Mouse (Mus musculus) embryonic facial prominence, embryonic 12.5 days (tissue): ENCODE measurements at regions not wholly inside any gene's neighbourhood (a gene's known extent, or its start where the extent isn't known, plus 50 kb on each side); places are given as distances from the start of the nearest gene placed in this dataset.
"Not testable (repeated sequence)": the region's sequence is repeated elsewhere in the genome, so short reads cannot be mapped to it uniquely, and the experiment has no call there.

ENCODE experiments used
- ATAC-seq: fragments of 200-750 bp; cut with Nextera tagmentation; 2 replicates; pipeline ENCODE4 v1.8.0; 2017; ENCODE audit not compliant: insufficient number of reproducible peaks, insufficient read depth, low FRiP score, low TSS enrichment
- H3K27ac ChIP-seq: fragments of 300-500 bp; sonication (generic); 2 replicates; pipeline ENCODE4 v1.5.1; 2016; ENCODE audit warnings: mild to moderate bottlenecking
- H3K27me3 ChIP-seq: fragments of 300-500 bp; sonication (generic); 2 replicates; pipeline ENCODE4 v1.6.1; 2016; ENCODE audit warnings: mild to moderate bottlenecking, moderate library complexity
- H3K36me3 ChIP-seq: fragments of 300-500 bp; sonication (generic); 2 replicates; pipeline ENCODE4 v1.6.1; 2016; ENCODE audit warnings: mild to moderate bottlenecking
- H3K4me1 ChIP-seq: fragments of 300-500 bp; sonication (generic); 2 replicates; pipeline ENCODE4 v1.6.1; 2016
- H3K4me2 ChIP-seq: fragments of 300-500 bp; sonication (generic); replicated peaks from 2 replicates; pipeline ENCODE4 v1.6.1; 2016; ENCODE audit warnings: mild to moderate bottlenecking, moderate library complexity
- H3K4me3 ChIP-seq: fragments of 300-500 bp; sonication (generic); 2 replicates; pipeline ENCODE4 v1.5.1; 2016; ENCODE audit warnings: mild to moderate bottlenecking
- H3K9ac ChIP-seq: fragments of 300-500 bp; sonication (generic); 2 replicates; pipeline ENCODE4 v1.6.1; 2016; ENCODE audit warnings: mild to moderate bottlenecking, moderate library complexity
- H3K9me3 ChIP-seq: fragments of 300-500 bp; sonication (generic); 2 replicates; pipeline ENCODE4 v1.6.1; 2016; ENCODE audit warnings: mild to moderate bottlenecking, moderate library complexity
- WGBS: fragments of 180-500 bp; shearing (Covaris S2); methylation state at CpG from one replicate; pipeline ENCODE4 v1.1.7; 2016; 5-methylcytosine and 5-hydroxymethylcytosine counted together

GRCm38 (mm10) chr6:109182878-109183277 is 354.4 kb downstream of the Edem1 start:
- no peak overlapping the region for H3K27ac ChIP-seq
- H3K27me3 ChIP-seq, result no peaks in the 10 kb centered on the region
- ATAC-seq, result no peak
- WGBS, result 48% methylated on average over 3 of the region's 3 CpGs
- H3K4me1 ChIP-seq, result no peaks in the 10 kb centered on the region
- no peak overlapping the region for H3K4me2 ChIP-seq
- H3K36me3 ChIP-seq, result no peaks in the 10 kb centered on the region
- H3K4me3 ChIP-seq, result no peak overlapping the region
- H3K9me3 ChIP-seq, result no peaks in the 10 kb centered on the region
- H3K9ac ChIP-seq, result no peak overlapping the region

DNA sequence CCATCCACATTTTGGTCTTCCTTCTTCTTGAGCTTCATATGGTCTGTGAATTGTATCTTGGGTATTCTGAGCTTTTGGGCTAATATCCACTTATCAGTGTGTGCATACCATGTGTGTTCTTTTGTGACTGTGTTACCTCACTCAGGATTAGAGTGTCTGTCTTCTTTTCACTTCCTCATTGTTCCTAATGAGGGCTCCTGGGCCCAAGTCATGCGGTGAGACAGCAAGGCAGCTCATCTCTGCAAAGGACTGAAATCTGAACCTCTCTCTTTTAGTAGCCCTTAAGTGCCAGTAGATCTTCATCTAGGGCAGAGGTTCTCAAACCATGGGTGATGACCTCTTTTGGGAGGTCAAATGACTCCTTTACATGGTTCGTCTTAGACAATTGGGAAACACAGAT is 364.6 kb downstream of the Edem1 start:
- H3K4me3 ChIP-seq, ATAC-seq, H3K9ac ChIP-seq, H3K9me3 ChIP-seq, H3K4me1 ChIP-seq, H3K27ac ChIP-seq, H3K4me2 ChIP-seq, H3K27me3 ChIP-seq, H3K36me3 ChIP-seq: not testable (repeated sequence)
- WGBS, result 73% methylated on average over 2 of the region's 2 CpGs

GRCm38 (mm10) chr6:109193603-109194002 is 365.2 kb downstream of the Edem1 start:
- Histone ChIP-seq H3K4me3 (no peak overlapping the region), H3K27ac (no peak overlapping the region), H3K4me2 (no peak overlapping the region), H3K4me1 (no peaks in the 10 kb centered on the region), H3K9ac (no peak overlapping the region), H3K27me3 (no peaks in the 10 kb centered on the region), H3K36me3 (no peaks in the 10 kb centered on the region), H3K9me3 (no peaks in the 10 kb centered on the region)
- no peak for ATAC-seq
- 95% methylated on average over 3 of the region's 3 CpGs for WGBS

DNA sequence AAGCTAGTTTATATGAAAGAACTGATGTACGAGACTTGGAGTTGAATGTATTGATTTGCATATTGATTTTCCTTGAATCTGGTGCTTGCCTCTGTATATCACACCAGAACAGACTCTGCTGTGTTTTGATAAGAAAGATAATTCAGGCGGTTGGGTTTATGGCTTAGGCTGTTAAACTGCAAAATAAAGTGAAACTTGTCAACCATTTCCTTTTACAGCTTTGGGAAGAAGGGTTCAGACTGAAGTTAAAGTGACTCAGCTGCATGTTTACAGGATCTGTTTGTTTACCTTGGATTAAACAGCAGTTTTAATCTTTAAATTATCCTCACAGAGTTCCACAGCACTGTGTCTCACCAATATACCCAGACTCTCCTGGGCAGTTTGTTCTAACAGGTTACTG is 381.3 kb downstream of the Edem1 start:
- no peaks in the 10 kb centered on the region for H3K27me3 ChIP-seq
- no peaks in the 10 kb centered on the region for H3K36me3 ChIP-seq
- 83% methylated on average over 2 of the region's 2 CpGs for WGBS
- no peak overlapping the region for H3K4me2 ChIP-seq
- H3K9ac ChIP-seq, result no peak overlapping the region
- H3K27ac ChIP-seq, result no peak overlapping the region
- no peak for ATAC-seq
- no peak overlapping the region for H3K4me3 ChIP-seq
- H3K4me1 ChIP-seq, result no peaks in the 10 kb centered on the region
- H3K9me3 ChIP-seq, result no peaks in the 10 kb centered on the region

DNA sequence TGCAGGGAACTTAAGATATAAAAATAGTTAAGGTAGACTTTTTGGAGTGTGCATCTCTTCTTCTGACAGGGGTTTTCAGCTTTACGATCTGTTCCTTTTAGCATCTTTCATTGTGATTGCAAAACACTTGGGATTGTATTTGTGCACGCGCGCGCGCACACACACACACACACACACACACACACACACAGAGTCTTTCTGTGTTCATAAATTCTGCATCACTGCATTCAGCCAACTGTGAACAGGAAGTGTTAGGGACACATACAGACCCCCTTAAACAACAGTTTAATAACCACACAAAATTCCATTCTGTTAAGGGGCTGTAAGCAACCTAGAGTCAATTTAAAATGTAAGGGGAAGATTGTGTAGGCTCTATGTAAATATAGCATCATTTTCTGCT is 401.9 kb downstream of the Edem1 start:
- H3K36me3 ChIP-seq, result no peaks in the 10 kb centered on the region
- ATAC-seq, result no peak
- whole genome bisulfite sequencing, result 96% methylated on average over 6 of the region's 6 CpGs
- no peaks in the 10 kb centered on the region for H3K4me1 ChIP-seq
- no peaks in the 10 kb centered on the region for H3K27me3 ChIP-seq
- H3K4me2 ChIP-seq, result no peak overlapping the region
- no peaks in the 10 kb centered on the region for H3K9me3 ChIP-seq
- H3K4me3 ChIP-seq, result no peak overlapping the region
- no peak overlapping the region for H3K27ac ChIP-seq
- no peak overlapping the region for H3K9ac ChIP-seq

- no peaks in the 10 kb centered on the region for H3K9me3 ChIP-seq
- H3K4me3 ChIP-seq, result no peak overlapping the region
- no peaks in the 10 kb centered on the region for H3K36me3 ChIP-seq
- no peak for ATAC-seq
- H3K4me2 ChIP-seq, result no peak overlapping the region
- no peaks in the 10 kb centered on the region for H3K4me1 ChIP-seq
- 81% methylated on average over 3 of the region's 3 CpGs for WGBS
- no peaks in the 10 kb centered on the region for H3K27me3 ChIP-seq
- no peak overlapping the region for H3K9ac ChIP-seq
- no peak overlapping the region for H3K27ac ChIP-seq
Measured at GRCm38 (mm10) chr6:109233426-109233825, 405.0 kb downstream of the Edem1 start.

DNA sequence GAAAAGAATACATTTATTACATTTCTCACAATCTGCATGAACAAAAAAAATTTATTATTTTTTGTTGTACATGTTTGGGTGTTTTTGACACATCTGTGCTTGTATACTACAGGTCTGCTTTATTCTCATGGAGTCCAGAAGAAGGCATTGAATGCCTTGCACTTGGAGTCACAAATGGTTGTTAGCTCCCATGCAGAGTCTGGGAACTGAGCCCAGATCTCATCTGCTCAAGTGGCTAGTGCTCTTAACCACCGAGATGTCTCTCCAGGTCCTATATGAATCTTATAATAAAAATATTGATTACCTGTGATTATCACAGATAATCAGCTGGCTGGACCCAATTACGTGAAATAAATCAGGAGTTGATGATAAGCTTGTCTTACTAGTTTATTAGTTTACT is 417.2 kb downstream of the Edem1 start:
- ATAC-seq, result no peak
- H3K4me2 ChIP-seq, result no peak overlapping the region
- WGBS, result 80% methylated on average over 2 of the region's 2 CpGs
- H3K9ac ChIP-seq, result no peak overlapping the region
- H3K27me3 ChIP-seq, result no peaks in the 10 kb centered on the region
- no peak overlapping the region for H3K4me3 ChIP-seq
- no peak overlapping the region for H3K27ac ChIP-seq
- no peaks in the 10 kb centered on the region for H3K9me3 ChIP-seq
- no peaks in the 10 kb centered on the region for H3K4me1 ChIP-seq
- no peaks in the 10 kb centered on the region for H3K36me3 ChIP-seq

DNA sequence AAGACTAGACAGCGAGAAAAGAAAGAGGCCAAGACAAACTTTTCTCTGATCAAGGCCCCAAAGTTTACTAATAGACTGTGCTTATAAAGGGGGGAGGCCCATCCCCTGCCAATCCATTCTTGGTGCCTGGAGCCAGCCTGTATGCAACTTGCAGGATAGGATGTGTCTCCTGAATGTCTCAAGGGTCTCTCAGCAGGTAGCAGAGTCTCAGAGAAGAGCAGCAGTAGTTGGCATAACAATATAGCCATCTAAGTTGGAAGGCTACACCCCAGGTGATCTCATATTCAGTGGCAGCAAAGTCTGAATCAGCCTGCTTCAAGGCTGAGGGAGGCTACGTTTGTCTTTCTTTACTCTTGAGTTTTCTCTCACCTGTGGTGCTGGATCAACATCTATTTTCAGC is 418.1 kb downstream of the Edem1 start:
- WGBS, result 33% methylated on average over 2 of the region's 2 CpGs
- H3K4me1 ChIP-seq, ATAC-seq: not testable (repeated sequence)

More for the DNA sequence above, 418.1 kb downstream of the Edem1 start:
- H3K27ac ChIP-seq, H3K36me3 ChIP-seq, H3K4me2 ChIP-seq, H3K9ac ChIP-seq, H3K4me3 ChIP-seq, H3K27me3 ChIP-seq, H3K9me3 ChIP-seq: not testable (repeated sequence)
